Mouse (Mus musculus) intestine, embryonic 14.5 days (tissue): ENCODE results near the gene Mkrn3. TPM values are rescaled to one million over a fixed set of nuclear protein-coding genes. Genes with fewer than 3 reads are reported as not detected.

ENCODE experiments used
- ATAC-seq: fragments of 200-750 bp; cut with Nextera tagmentation; replicated peaks from 2 replicates; pipeline ENCODE4 v1.8.0; 2017; ENCODE audit warnings: low read depth, moderate number of reproducible peaks, moderate TSS enrichment, moderate library complexity; ENCODE audit not compliant: low FRiP score, low TSS enrichment
- DNase-seq: peaks from one replicate; pipeline ENCODE4 v3.0.0-alpha.2; 2018; ENCODE audit warnings: low spot score
- H3K27ac ChIP-seq: fragments of 300-500 bp; sonication (generic); 2 replicates; pipeline ENCODE4 v1.5.1; 2014; ENCODE audit warnings: low read depth, mild to moderate bottlenecking, control low read depth
- H3K27me3 ChIP-seq: fragments of 300-500 bp; sonication (generic); replicated peaks from 2 replicates; pipeline ENCODE4 v1.6.1; 2014; ENCODE audit warnings: low read length, control low read depth; ENCODE audit not compliant: control insufficient read depth, insufficient read depth
- H3K36me3 ChIP-seq: fragments of 300-500 bp; sonication (generic); 2 replicates; pipeline ENCODE4 v1.6.1; 2014; ENCODE audit warnings: low read length, control low read depth; ENCODE audit not compliant: control insufficient read depth, insufficient read depth
- H3K4me1 ChIP-seq: fragments of 300-500 bp; sonication (generic); replicated peaks from 2 replicates; pipeline ENCODE4 v1.6.1; 2014; ENCODE audit warnings: low read length, control low read depth, mixed read lengths; ENCODE audit not compliant: control insufficient read depth, insufficient read depth
- H3K4me2 ChIP-seq: fragments of 300-500 bp; sonication (generic); 2 replicates; pipeline ENCODE4 v1.6.1; 2014; ENCODE audit warnings: low read length
- H3K4me3 ChIP-seq: fragments of 300-500 bp; sonication (generic); 2 replicates; pipeline ENCODE4 v1.5.1; 2014; ENCODE audit warnings: low read depth, low read length, control low read depth, mixed read lengths
- H3K9ac ChIP-seq: fragments of 300-500 bp; sonication (generic); 2 replicates; pipeline ENCODE4 v1.6.1; 2014; ENCODE audit warnings: mild to moderate bottlenecking, low read length
- H3K9me3 ChIP-seq: fragments of 300-500 bp; sonication (generic); 2 replicates; pipeline ENCODE4 v1.6.1; 2016; ENCODE audit warnings: low read length, control low read depth; ENCODE audit not compliant: control insufficient read depth
- WGBS: fragments of 180-500 bp; shearing (Covaris S2); extraction: QIAGEN DNeasy Blood & Tissue Kit; methylation state at CpG from one replicate; pipeline ENCODE4 v1.1.7; 2014; 5-methylcytosine and 5-hydroxymethylcytosine counted together
- polyA plus RNA-seq: library from polyadenylated mRNA; unstranded; fragments of >200 nt; fragmentation: Nextera tagmentation; extraction: Ambion mirVana; gene quantifications from 2 replicates; pipeline ENCODE4 v1.2.1, GENCODE M21; 2014

Gene Mkrn3
- polyA plus RNA-seq, 1 experiment from 2014 or later, result 5.3 TPM

DNA sequence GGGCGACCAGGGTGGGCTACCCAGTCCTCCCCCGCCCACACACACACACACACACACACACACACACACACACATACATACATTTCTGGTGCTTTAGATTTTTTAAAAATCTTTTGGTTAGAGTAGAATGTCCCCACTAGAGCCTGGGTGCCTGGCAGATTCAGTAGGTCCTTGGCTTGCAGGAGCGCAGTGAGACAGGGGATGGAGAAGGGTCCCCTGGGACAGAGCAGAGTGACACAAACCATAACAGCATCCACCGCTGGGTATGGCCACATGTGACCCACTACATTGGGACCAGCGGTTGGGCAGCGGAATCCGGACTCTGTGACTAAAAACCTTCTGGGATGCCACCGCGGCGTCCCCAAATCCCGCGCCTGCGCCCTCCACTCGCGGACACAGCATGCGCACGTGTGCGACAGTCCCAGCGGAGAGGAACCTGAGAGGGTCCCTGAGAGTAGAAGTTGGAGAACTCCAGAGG is 13.3 kb downstream of the Mkrn3 start:
- 49% methylated on average over 19 of the region's 19 CpGs for WGBS
- no peaks in the 10 kb centered on the region for H3K9me3 ChIP-seq
- no peak for ATAC-seq
- 0 out of 2 replicates have a peak, but pooled peaks cover 3% of the 10 kb centered on the region for H3K27me3 ChIP-seq
- 0 out of 2 replicates have a peak overlapping the region, but pooled peaks have one; percentile 4 for H3K4me3 ChIP-seq
- peak; percentile 48 for DNase-seq
- H3K27ac ChIP-seq, result no peak overlapping the region
- H3K4me2 ChIP-seq, result peak overlapping the region; percentile 31
- no peaks in the 10 kb centered on the region for H3K36me3 ChIP-seq
- no peak overlapping the region for H3K9ac ChIP-seq
- no peaks in the 10 kb centered on the region for H3K4me1 ChIP-seq

DNA sequence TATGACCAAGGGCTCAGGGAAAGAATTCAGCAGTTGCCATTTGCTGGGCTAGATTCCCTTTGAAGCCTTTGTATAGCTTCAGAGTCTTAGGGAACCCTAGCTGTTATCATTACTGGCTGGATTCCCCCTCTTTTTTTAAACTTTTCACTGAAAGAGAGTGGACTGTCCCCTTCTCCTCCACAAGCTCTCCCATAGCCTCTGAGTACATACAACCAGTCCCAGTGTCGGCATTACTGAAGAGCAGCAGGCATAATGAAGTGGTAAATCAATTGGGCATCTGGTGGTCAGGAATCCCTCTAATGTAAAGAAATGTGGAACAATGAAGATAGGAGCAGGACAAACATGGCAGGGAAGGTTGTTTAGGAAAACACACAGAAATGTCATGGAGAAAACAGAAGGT is 27.7 kb downstream of the Mkrn3 start:
- 56% methylated on average over 1 of the region's 1 CpGs for WGBS
- Histone ChIP-seq H3K9me3 (no peaks in the 10 kb centered on the region), H3K9ac (no peak overlapping the region), H3K27me3 (no peaks in the 10 kb centered on the region), H3K4me1 (no peaks in the 10 kb centered on the region), H3K4me3 (no peak overlapping the region), H3K36me3 (no peaks in the 10 kb centered on the region), H3K27ac (no peak overlapping the region), H3K4me2 (no peak overlapping the region)
- no peak for ATAC-seq
- DNase-seq, result no peak

DNA sequence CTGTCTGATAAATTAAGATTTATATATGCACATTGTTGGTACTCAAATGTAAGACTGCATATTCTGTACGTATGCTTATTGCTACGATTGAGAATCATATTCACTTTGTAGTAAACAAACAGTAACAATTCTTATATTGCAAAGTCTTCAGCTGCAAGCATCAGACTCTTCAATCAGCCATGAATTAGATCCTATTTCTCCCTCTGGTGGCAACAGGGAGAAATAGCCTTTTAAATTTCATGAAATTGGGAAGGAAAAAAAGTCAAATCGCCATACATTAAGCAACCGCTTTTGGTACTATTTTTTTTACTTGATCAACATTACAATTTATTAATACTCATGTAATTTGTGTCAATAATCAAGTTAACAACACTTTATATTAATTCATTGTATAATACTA is 31.6 kb downstream of the Mkrn3 start:
- no peak for DNase-seq
- Histone ChIP-seq H3K27ac (no peak overlapping the region), H3K4me3 (no peak overlapping the region), H3K9me3 (no peaks in the 10 kb centered on the region), H3K4me1 (no peaks in the 10 kb centered on the region), H3K9ac (no peak overlapping the region), H3K27me3 (no peaks in the 10 kb centered on the region), H3K36me3 (no peaks in the 10 kb centered on the region), H3K4me2 (no peak overlapping the region)
- WGBS, result 48% methylated on average over 4 of the region's 4 CpGs
- no peak for ATAC-seq

DNA sequence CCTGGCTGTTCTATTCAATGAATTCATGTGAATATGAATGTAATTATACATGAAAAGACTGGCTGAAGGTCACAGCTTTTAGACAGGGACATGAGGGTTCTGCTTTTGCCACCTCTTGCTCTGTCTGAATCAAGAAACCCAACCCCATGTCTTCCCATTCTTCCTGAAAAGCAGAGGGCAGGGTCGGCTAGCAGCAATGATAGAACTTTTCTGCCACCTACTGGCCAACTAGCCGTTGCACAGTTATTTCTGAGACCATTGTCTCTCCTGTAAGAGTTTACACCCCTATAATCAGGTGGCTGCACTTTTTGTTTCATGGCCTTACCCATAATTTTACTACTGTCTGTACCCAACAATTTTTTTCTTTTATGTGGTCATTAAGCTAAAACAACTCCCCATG is 37.5 kb downstream of the Mkrn3 start:
- no peaks in the 10 kb centered on the region for H3K36me3 ChIP-seq
- H3K4me1 ChIP-seq, result no peaks in the 10 kb centered on the region
- WGBS, result 9% methylated on average over 2 of the region's 2 CpGs
- no peak overlapping the region for H3K4me3 ChIP-seq
- H3K4me2 ChIP-seq, result no peak overlapping the region
- 0 out of 2 replicates have a peak, but pooled peaks cover 2% of the 10 kb centered on the region for H3K9me3 ChIP-seq
- H3K27me3 ChIP-seq, result no peaks in the 10 kb centered on the region
- DNase-seq (no peak), ATAC-seq (no peak)
- no peak overlapping the region for H3K9ac ChIP-seq
- no peak overlapping the region for H3K27ac ChIP-seq

DNA sequence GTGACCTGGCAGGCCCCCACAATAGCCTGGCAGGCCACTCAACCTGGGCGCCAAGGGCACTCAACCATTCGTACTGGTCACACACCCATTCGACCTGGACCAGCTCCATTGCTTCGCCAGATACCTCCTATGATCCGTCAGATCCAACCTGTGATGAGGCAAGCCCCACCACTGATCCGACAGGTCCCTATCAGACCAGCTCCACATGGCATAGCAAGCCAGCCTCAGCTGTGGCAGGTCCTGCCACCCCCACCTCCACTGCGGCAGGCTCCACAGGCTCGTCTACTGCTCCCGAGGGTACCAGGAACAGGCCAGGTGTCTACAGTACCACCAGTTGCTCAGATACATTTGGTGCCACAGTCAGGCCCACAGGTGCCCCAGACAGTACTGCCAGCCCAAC is 41.4 kb downstream of the Mkrn3 start:
- Histone ChIP-seq H3K9ac (no peak overlapping the region), H3K4me1 (no peaks in the 10 kb centered on the region), H3K9me3 (0 out of 2 replicates have a peak, but pooled peaks cover 2% of the 10 kb centered on the region), H3K27ac (no peak overlapping the region), H3K4me2 (no peak overlapping the region), H3K27me3 (no peaks in the 10 kb centered on the region), H3K4me3 (no peak overlapping the region), H3K36me3 (no peaks in the 10 kb centered on the region)
- WGBS, result 95% methylated on average over 9 of the region's 9 CpGs
- ATAC-seq (no peak), DNase-seq (no peak)

DNA sequence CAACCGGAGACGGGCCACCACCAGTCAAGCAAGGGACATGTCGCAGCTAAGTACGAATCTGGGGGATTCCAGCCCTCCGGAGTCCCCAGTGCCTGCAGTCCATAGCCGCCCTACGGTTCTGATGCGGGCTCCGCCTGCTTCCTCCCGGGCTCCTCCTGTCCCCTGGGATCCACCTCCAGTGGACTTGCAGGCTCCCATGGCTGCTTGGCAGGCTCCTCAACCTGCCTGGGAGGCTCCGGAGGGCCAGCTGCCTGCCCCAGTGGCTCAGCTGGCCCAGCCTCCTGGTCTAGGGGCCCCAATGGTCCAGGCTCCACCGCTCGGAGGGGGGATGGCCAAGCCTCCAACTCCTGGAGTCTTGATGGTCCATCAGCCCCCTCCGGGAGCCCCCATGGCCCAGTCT is 42.6 kb downstream of the Mkrn3 start:
- H3K9me3 ChIP-seq, result 0 out of 2 replicates have a peak, but pooled peaks cover 2% of the 10 kb centered on the region
- peak; percentile 63; the same call in 1 of the 2 replicates for ATAC-seq
- H3K27me3 ChIP-seq, result no peaks in the 10 kb centered on the region
- DNase-seq, result no peak
- 24% methylated on average over 14 of the region's 14 CpGs for WGBS
- peak overlapping the region; percentile 35 for H3K9ac ChIP-seq
- no peak overlapping the region for H3K27ac ChIP-seq
- H3K4me2 ChIP-seq, result peak overlapping the region; percentile 51
- H3K36me3 ChIP-seq, result no peaks in the 10 kb centered on the region
- no peaks in the 10 kb centered on the region for H3K4me1 ChIP-seq
- H3K4me3 ChIP-seq, result peak overlapping the region; percentile 42

DNA sequence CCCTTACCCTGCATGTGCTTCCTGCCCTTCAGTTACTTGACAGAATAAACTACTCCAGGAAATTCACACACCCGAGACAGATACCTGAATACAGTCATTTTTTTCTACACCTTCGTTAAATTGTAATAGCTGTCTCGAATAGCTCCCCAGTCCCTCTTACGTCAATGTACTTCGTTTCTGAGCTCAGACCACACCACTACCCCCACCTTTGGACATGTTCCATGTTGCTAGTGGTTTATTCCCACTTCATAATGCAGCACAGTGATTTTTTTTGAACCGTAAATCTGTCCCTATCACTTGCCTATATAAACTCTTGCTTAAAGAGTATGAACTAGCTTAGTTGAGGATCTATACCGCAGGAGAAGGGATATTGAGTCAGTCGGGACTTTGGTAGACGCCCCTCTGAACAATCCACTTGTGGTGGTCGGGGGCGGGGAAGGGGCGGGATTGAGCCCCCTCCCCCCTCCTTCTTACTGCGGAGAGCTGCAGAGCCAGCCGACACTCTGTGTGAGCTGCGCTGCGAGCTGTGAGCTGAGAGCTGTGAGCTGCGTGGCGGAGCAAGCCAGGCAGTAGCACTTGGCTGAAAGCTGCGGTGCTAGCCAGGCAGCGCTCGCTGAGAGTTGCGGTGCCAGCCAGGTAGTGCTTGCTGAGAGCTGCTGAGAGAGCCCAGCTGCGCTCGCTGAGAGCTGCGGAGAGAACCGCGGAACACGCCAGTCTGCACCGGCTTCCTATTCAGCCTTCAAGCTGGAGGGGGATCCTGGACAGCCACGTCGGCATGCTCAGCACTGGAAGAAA is 43.2 kb downstream of the Mkrn3 start, which contains the start of gene Magel2:
Gene Magel2 (plus strand): TSS at position 501 of the 795 bp plus-strand sequence.
- DNase-seq (peak; percentile 75), ATAC-seq (peak; percentile 90)
- Histone ChIP-seq H3K4me2 (peak within 1 kb of the TSS; percentile 51), H3K27ac (no peak within 1 kb of the TSS), H3K27me3 (no peaks in the 10 kb centered on the region), H3K36me3 (no peaks in the 10 kb centered on the region), H3K9ac (peak within 1 kb of the TSS; percentile 35), H3K4me1 (no peaks in the 10 kb centered on the region), H3K9me3 (0 out of 2 replicates have a peak, but pooled peaks cover 2% of the 10 kb centered on the region), H3K4me3 (peak within 1 kb of the TSS; percentile 42)
- 17% methylated on average over 31 of the region's 31 CpGs for WGBS

DNA sequence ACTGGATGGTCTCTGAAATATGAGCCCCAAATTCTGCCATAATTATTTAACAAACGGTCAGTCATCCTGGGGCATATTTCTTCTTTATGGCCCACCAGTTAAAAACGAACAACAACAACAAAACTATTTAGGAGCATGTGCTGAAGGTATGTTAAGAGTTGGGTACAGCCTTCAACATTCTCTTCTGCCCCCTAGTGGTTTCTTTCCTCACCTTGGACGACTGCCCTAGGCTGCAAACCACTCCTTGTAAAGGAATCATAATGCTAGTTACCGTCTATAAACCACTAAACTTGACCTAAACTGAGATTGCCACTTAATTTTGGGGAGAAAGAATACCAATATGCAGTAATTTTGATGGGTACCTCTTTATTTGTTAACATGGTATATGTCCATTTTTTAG is 44.3 kb downstream of the Mkrn3 start:
- Histone ChIP-seq H3K4me1 (no peaks in the 10 kb centered on the region), H3K4me3 (no peak overlapping the region), H3K9ac (no peak overlapping the region), H3K27ac (no peak overlapping the region), H3K9me3 (no peaks in the 10 kb centered on the region), H3K36me3 (no peaks in the 10 kb centered on the region), H3K27me3 (no peaks in the 10 kb centered on the region), H3K4me2 (no peak overlapping the region; the same call in 1 of the 2 replicates)
- DNase-seq, result no peak
- ATAC-seq, result no peak
- 31% methylated on average over 4 of the region's 4 CpGs for WGBS
